Mouse (Mus musculus) natural killer cell, adult 2 months (primary cell): ENCODE data around the gene Nrf1.

Source experiments
- DNase-seq, 2 experiments: peaks; one replicate each; pipeline ENCODE4 v3.0.0; 2022; ENCODE audit warnings: low spot score in 2 of 2

Gene Nrf1

GRCm38 (mm10) chr6:30078938-30079529 lies 31.2 kb downstream of the Nrf1 start:
- DNase-seq, result no peak

GRCm38 (mm10) chr6:30081339-30081738 lies 33.6 kb downstream of the Nrf1 start:
- DNase-seq, result no peak

GRCm38 (mm10) chr6:30083307-30083706 lies 35.5 kb downstream of the Nrf1 start:
- no peak for DNase-seq

DNA sequence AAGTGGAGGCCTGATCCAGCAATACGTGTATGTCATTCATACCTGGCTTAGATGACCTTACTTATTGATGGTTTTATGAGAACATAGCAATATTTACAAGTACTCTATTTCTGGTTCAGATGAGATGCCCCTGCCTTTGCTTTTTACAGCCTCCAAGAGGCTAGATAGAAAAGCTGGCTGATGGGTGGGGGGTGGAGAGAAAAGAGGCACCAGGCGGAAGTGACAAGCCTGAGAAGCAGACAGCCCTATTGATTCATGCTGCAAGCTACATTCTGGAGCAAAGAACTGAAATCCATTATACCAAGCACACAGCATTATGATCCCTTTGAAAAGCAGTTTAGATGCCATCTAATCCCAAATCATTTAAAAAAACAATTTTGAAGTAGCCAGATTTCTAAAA lies 37.6 kb downstream of the Nrf1 start:
- DNase-seq, result no peak

- no peak for DNase-seq
Measured at GRCm38 (mm10) chr6:30091221-30091620, 43.4 kb downstream of the Nrf1 start.

- DNase-seq, result no peak
Measured at GRCm38 (mm10) chr6:30092816-30093215, 45.0 kb downstream of the Nrf1 start.

- no peak for DNase-seq
Measured at GRCm38 (mm10) chr6:30101773-30102415, 54.1 kb downstream of the Nrf1 start.

- no peak for DNase-seq
Measured at GRCm38 (mm10) chr6:30106091-30106490, 58.3 kb downstream of the Nrf1 start.

DNA sequence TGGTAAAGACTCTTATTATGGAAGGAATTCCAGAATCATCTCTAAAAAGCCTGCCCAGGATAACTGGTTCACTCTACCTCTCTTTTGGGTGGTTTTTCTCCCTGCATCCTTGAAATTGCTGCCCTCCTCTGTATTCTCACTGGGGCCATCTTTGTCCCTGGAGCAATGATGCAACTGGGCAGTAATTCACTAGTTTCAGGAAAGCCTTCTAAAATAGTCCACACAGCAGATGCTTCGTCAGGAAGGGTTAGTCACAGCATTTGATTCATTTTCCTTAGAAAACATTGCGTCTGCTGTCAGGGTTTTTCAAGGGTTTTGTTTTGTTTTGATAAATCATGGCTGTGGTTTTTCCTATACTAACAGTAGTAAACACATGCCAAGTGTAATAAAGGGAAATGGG lies 59.7 kb downstream of the Nrf1 start:
- DNase-seq, result no peak

GRCm38 (mm10) chr6:30109820-30110502 lies 62.2 kb downstream of the Nrf1 start:
- DNase-seq, result no peak

GRCm38 (mm10) chr6:30112349-30113132 lies 64.8 kb downstream of the Nrf1 start:
- DNase-seq, result no peak

DNA sequence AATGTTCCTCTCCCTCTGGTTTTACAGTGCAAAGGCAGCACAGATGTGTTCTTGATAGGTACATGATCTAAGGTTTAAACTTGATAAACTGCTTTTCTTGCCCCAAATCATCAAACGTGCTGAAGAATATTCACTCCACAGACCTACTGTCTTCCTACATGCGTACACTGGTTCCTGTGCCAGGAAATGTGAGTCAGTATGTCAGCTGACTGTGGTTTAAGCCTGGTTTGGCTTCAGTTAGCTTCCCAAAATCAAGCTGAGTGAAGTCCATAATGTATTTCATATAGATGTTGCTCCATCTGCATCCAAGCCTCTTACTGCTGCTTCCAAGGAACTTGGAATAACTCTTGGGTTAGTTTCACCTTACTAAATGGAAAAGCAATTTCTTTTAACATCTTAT lies 66.3 kb downstream of the Nrf1 start:
- DNase-seq, result no peak

GRCm38 (mm10) chr6:30121152-30121551 lies 73.4 kb downstream of the Nrf1 start:
- DNase-seq, result no peak

DNA sequence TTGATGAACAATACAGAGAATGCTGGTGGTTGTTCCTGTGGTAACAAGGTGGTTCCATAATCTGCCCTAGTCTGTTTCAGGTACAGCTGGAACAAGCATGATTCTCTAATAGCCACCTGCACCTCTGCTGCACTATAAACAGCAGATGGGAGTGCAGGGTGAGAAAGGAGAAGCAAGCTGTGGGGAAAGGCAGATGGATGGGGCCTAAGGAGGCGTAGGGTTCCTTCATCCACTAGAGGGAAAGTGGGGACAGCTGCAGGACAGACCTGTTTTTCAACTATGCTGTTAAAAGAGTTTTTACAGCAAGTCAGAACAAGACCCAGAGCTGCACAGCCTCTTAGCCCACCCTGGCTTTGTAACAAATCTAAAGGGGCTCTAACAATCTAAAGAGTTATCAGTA lies 73.8 kb downstream of the Nrf1 start:
- DNase-seq, result no peak

- DNase-seq, result no peak
Measured at GRCm38 (mm10) chr6:30123391-30123790, 75.6 kb downstream of the Nrf1 start.

- DNase-seq, result no peak
Measured at GRCm38 (mm10) chr6:30126060-30126459, 78.3 kb downstream of the Nrf1 start.

GRCm38 (mm10) chr6:30126766-30127165 lies 79.0 kb downstream of the Nrf1 start:
- no peak for DNase-seq

- no peak for DNase-seq
Measured at GRCm38 (mm10) chr6:30132399-30132798, 84.6 kb downstream of the Nrf1 start.

DNA sequence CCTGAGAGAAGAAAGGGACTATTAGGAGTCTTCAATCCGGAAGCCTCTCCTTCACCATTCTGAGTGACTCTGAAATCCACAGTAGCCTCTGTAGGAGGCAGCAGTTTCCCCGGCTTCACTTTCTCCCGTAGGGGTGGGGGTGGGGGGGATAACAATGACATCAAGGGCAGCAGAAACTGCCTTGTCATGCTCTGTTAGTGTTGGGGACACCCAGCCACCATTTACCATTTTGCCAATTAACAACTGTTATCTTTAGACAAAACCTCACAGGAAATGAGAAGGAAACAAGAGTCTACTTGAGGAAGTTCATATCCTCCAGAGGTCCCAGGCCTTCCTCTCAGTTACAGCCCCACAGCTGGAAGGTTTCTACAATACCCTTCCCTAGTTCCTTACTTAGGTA lies 87.8 kb downstream of the Nrf1 start:
- DNase-seq, result no peak

GRCm38 (mm10) chr6:30137227-30137626 lies 89.4 kb downstream of the Nrf1 start:
- no peak for DNase-seq

DNA sequence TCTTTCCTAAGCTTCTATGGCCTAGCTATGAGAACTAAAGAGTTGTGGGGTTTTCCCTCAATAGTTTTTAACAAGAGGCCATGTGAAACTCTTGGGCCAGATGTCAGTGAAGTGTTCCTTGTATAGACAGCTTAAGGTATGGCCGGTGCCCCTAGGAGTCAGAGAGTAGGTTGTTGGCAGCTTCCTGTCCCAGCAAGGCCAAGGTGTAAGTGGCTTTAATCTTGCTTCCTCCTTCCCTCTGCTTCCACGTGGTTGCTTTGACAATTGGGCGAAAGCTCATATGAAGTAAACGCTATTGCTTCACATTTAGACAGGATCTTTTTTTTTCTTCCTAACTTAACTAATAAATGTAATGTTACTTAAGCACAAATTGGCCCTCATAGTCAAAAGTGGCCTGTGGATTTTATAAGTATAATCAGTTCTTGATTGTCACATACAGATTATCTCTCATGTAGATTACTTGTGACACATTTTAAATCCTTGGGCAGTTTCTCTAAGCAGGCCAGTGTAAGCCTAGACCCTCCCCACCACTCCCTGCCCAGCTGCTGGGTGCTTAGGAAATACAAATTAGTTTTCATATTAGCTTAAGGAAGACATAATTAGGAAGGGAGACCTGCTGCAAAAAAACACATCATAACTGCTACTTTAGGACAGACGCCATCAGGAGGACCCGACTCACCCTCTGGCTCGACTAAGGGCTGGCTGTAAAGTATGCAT lies 91.7 kb downstream of the Nrf1 start:
- no peak for DNase-seq

- DNase-seq, result no peak
Measured at GRCm38 (mm10) chr6:30143263-30143662, 95.5 kb downstream of the Nrf1 start.
